Comparison of ENCODE assay signal across 8 mouse cellular contexts in genomic region chr6:28214658-28215267, GRCm38 (mm10).
A peak's percentile ranks its signal among the peaks of the same experiment; 100 is the strongest.
DNase-seq lines count a peak whose midpoint lies in the region; ATAC-seq and TF ChIP-seq lines count a peak whose summit lies in the region.

No protein-coding gene starts in this region.

- H3K27me3 ChIP-seq in CH12.LX (replicated peaks), result no peaks in the 10 kb centered on the region
- H3K27me3 ChIP-seq in erythroblast, embryonic 14.5 days (ENCODE audit: control insufficient read depth), result no peaks in the 10 kb centered on the region
- no peaks in the 10 kb centered on the region for H3K27me3 ChIP-seq in limb, embryonic 15.5 days

- in situ Hi-C loops in CH12.LX (cut with MboI; ENCODE audit: low pct_ligation_motif_present, low pct_unique_long_range_greater_than_20kb, low sequenced_read_pairs), result no loop called here

- no peak for ATAC-seq in limb, embryonic 15.5 days (ENCODE audit: insufficient number of reproducible peaks, low FRiP score, low TSS enrichment, low read depth)

- no peak for TF ChIP-seq POLR2A in CH12.LX (IDR thresholded peaks at IDR 0.05; ENCODE audit: low read depth, low read length)

- peak overlapping the region; percentile 52 for H3K4me2 ChIP-seq in CH12.LX (ENCODE audit: insufficient read depth, low read depth, poor library complexity, severe bottlenecking)
- peak overlapping the region; percentile 88 for H3K4me2 ChIP-seq in limb, embryonic 15.5 days

- no peak for TF ChIP-seq EP300 in CH12.LX (IDR thresholded peaks at IDR 0.05; ENCODE audit: low read length)

- no peaks in the 10 kb centered on the region for H3K9me3 ChIP-seq in CH12.LX (replicated peaks; ENCODE audit: low read length)
- H3K9me3 ChIP-seq in erythroblast, embryonic 14.5 days (ENCODE audit: control insufficient read depth, low read length), result no peaks in the 10 kb centered on the region
- H3K9me3 ChIP-seq in limb, embryonic 15.5 days, result no peaks in the 10 kb centered on the region

- peak overlapping the region; percentile 68 for H3K9ac ChIP-seq in CH12.LX (ENCODE audit: insufficient read depth, low read depth)
- peak overlapping the region; percentile 65 for H3K9ac ChIP-seq in limb, embryonic 15.5 days

- H3K4me1 ChIP-seq in CH12.LX (ENCODE audit: control insufficient read depth in 1 of 2, insufficient read depth in 2 of 2), result peaks cover 5 to 34% of the 10 kb centered on the region in 2 experiments
- H3K4me1 ChIP-seq in erythroblast, embryonic 14.5 days (ENCODE audit: control insufficient read depth), result peaks cover 29% of the 10 kb centered on the region
- no peaks in the 10 kb centered on the region for H3K4me1 ChIP-seq in limb, embryonic 15.5 days

- no peak for TF ChIP-seq CTCF in CH12.LX (conservative IDR thresholded peaks at IDR 0.05 in 1 of 2, IDR thresholded peaks at IDR 0.05 in 1 of 2; ENCODE audit: low read depth in 2 of 2, low read length in 2 of 2)

- 34% methylated on average over 13 of the region's 13 CpGs for WGBS in limb, embryonic 15.5 days

- peaks cover 0 to 13% of the 10 kb centered on the region in 2 experiments for H3K36me3 ChIP-seq in CH12.LX (replicated peaks in 1 of 2; ENCODE audit: control insufficient read depth in 1 of 2, insufficient read depth in 1 of 2, low read length in 1 of 2)
- H3K36me3 ChIP-seq in erythroblast, embryonic 14.5 days (ENCODE audit: control insufficient read depth), result peaks cover 42% of the 10 kb centered on the region
- H3K36me3 ChIP-seq in limb, embryonic 15.5 days, result no peaks in the 10 kb centered on the region

- dilution Hi-C loops in CH12.LX (cut with MboI; ENCODE audit: extremely low pct_ligation_motif_present, extremely low pct_unique_long_range_greater_than_20kb, low sequenced_read_pairs), result no loop called here

- no peak overlapping the region for H3K27ac ChIP-seq in CH12.LX (ENCODE audit: insufficient read depth, low read depth)
- H3K27ac ChIP-seq in limb, embryonic 15.5 days, result no peak overlapping the region

- no peak for TF ChIP-seq RAD21 in CH12.LX (IDR thresholded peaks at IDR 0.05; ENCODE audit: low read depth, low read length)

- 0 out of 2 replicates have a peak, but pooled peaks cover 3% of the 10 kb centered on the region for H3K79me2 ChIP-seq in CH12.LX (replicated peaks; ENCODE audit: control insufficient read depth, extremely low read depth, insufficient read depth, poor library complexity, severe bottlenecking)

- H3K4me3 ChIP-seq in CH12.LX (replicated peaks in 1 of 3; ENCODE audit: low read depth in 2 of 3, low read length in 2 of 3, poor library complexity in 1 of 3), result peak overlapping the region; percentile 41 to 79 (median 58)
- peak overlapping the region; percentile 87 for H3K4me3 ChIP-seq in erythroblast, embryonic 14.5 days (replicated peaks)
- H3K4me3 ChIP-seq in limb, embryonic 15.5 days, result peak overlapping the region; percentile 63

- DNase-seq in heart, adult 11 months, result peak; percentile 61
- DNase-seq in heart, postnatal 10 days, result no peak
- DNase-seq in CH12.LX (ENCODE audit: extremely low read depth) (no peak), MN1 (ENCODE audit: low spot score) (no peak)
- no peak for DNase-seq in layer of hippocampus, postnatal 10 days (ENCODE audit: low spot score in 2 of 2)
- DNase-seq in adrenal gland, postnatal 10 days, result no peak

- intact Hi-C loops in heart, postnatal 10 days (cut with DNase I), result loop anchor here (5.0 kb wide), 1 partner anchor 557 kb away; no protein-coding TSS in a partner anchor

TF ChIP-seq in CH12.LX, 34 proteins besides CTCF, POLR2A, EP300 and RAD21:
- TF ChIP-seq JUN (IDR thresholded peaks at IDR 0.05; ENCODE audit: insufficient read depth, low read depth, low read length), result no peak
- TF ChIP-seq BHLHE40 (IDR thresholded peaks at IDR 0.05; ENCODE audit: low read depth, low read length), result peak; percentile 24; the same call in 1 of the 2 replicates
- no peak for TF ChIP-seq TBP (conservative IDR thresholded peaks at IDR 0.05; ENCODE audit: low read depth, low read length)
- TF ChIP-seq ZC3H11A (IDR thresholded peaks at IDR 0.05; ENCODE audit: low read depth, low read length), result no peak
- TF ChIP-seq ZMIZ1 (IDR thresholded peaks at IDR 0.05; ENCODE audit: low read depth, low read length), result no peak
